Mouse (Mus musculus): ENCODE data around the gene Ap4s1. TPM values are rescaled to one million over a fixed set of nuclear protein-coding genes. Genes with fewer than 3 reads are reported as not detected.

Gene Ap4s1
- polyA plus RNA-seq, 1 experiment from 2014 or later: 39.4 TPM

- peaks cover 3% of the 10 kb centered on the region; the same call in 1 of the 2 replicates for H3K9me3 ChIP-seq (ENCODE audit: control insufficient read depth, low read length)
- 63% methylated on average over 6 of the region's 6 CpGs for WGBS
- H3K27me3 ChIP-seq (replicated peaks; ENCODE audit: control insufficient read depth, insufficient read depth, low read length): no peaks in the 10 kb centered on the region
- H3K4me3 ChIP-seq (replicated peaks; ENCODE audit: low read length): no peak overlapping the region
- no peak overlapping the region for H3K9ac ChIP-seq (replicated peaks; ENCODE audit: low read depth, low read length)
- H3K4me2 ChIP-seq (ENCODE audit: low read length): no peak overlapping the region
- H3K36me3 ChIP-seq (ENCODE audit: control insufficient read depth, insufficient read depth): peaks cover 45% of the 10 kb centered on the region
- no peak overlapping the region for H3K27ac ChIP-seq (ENCODE audit: low read length)
- no peak for ATAC-seq
- H3K4me1 ChIP-seq (replicated peaks; ENCODE audit: control insufficient read depth, insufficient read depth, low read length): no peaks in the 10 kb centered on the region
Measured at GRCm38 (mm10) chr12:51744957-51745356, 54.1 kb downstream of the Ap4s1 start.

DNA sequence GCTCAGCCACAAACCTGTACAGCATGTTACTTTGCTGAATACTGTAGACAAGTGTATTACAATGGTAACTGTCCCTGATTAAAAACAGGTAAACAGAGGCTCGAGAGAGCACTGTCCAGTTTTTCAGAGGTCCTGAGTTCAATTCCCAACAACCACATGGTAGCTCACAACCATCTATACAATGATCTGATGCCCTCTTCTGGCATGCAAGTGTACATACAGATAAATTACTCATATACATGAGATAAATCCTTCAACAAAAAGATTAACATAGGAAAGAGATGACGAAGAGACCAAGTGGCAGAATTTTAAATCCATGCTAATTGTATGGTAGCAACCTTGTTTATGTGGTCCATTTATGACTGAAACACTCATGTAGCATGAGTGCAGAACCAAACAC lies 56.5 kb downstream of the Ap4s1 start:
- Histone ChIP-seq H3K36me3 (ENCODE audit: control insufficient read depth, insufficient read depth) (peaks cover 59% of the 10 kb centered on the region), H3K4me1 (replicated peaks; ENCODE audit: control insufficient read depth, insufficient read depth, low read length) (no peaks in the 10 kb centered on the region), H3K27ac (ENCODE audit: low read length) (no peak overlapping the region), H3K9ac (replicated peaks; ENCODE audit: low read depth, low read length) (no peak overlapping the region), H3K9me3 (ENCODE audit: control insufficient read depth, low read length) (0 out of 2 replicates have a peak, but pooled peaks cover 3% of the 10 kb centered on the region), H3K4me2 (ENCODE audit: low read length) (no peak overlapping the region), H3K4me3 (replicated peaks; ENCODE audit: low read length) (no peak overlapping the region), H3K27me3 (replicated peaks; ENCODE audit: control insufficient read depth, insufficient read depth, low read length) (no peaks in the 10 kb centered on the region)
- WGBS: 94% methylated on average over 2 of the region's 2 CpGs
- no peak for ATAC-seq

GRCm38 (mm10) chr12:51755938-51756598 lies 65.2 kb downstream of the Ap4s1 start:
- ATAC-seq: no peak

DNA sequence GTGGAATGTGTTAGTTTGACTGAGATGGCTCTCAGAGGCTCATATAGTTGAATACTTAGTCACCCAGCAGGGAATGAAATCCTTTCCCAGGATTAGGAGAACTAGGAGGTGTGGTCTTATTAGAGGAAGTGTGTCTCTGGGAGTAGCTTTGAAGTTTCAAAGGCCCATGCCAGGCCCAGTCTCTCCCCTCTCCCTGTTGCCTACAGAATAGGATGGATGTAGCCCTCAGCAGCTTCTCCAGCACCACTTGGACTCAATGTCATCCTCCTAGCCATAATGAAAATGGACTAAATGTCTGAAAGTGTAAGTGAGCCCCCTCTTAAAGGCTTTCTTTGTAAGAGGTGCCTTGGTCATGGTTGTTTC lies 65.7 kb downstream of the Ap4s1 start:
- Histone ChIP-seq H3K9ac (replicated peaks; ENCODE audit: low read depth, low read length) (no peak overlapping the region), H3K27me3 (replicated peaks; ENCODE audit: control insufficient read depth, insufficient read depth, low read length) (no peaks in the 10 kb centered on the region), H3K4me1 (replicated peaks; ENCODE audit: control insufficient read depth, insufficient read depth, low read length) (no peaks in the 10 kb centered on the region), H3K36me3 (ENCODE audit: control insufficient read depth, insufficient read depth) (peaks cover 48% of the 10 kb centered on the region), H3K4me2 (ENCODE audit: low read length) (no peak overlapping the region), H3K9me3 (ENCODE audit: control insufficient read depth, low read length) (no peaks in the 10 kb centered on the region), H3K4me3 (replicated peaks; ENCODE audit: low read length) (no peak overlapping the region), H3K27ac (ENCODE audit: low read length) (no peak overlapping the region)
- no peak for ATAC-seq

More at GRCm38 (mm10) chr12:51755938-51756598, 65.2 kb downstream of the Ap4s1 start:
- no peak overlapping the region for H3K4me2 ChIP-seq (ENCODE audit: low read length)
- H3K27ac ChIP-seq (ENCODE audit: low read length): no peak overlapping the region
- no peak overlapping the region for H3K9ac ChIP-seq (replicated peaks; ENCODE audit: low read depth, low read length)
- H3K4me3 ChIP-seq (replicated peaks; ENCODE audit: low read length): no peak overlapping the region
- peaks cover 51% of the 10 kb centered on the region for H3K36me3 ChIP-seq (ENCODE audit: control insufficient read depth, insufficient read depth)
- no peaks in the 10 kb centered on the region for H3K9me3 ChIP-seq (ENCODE audit: control insufficient read depth, low read length)
- no peaks in the 10 kb centered on the region for H3K4me1 ChIP-seq (replicated peaks; ENCODE audit: control insufficient read depth, insufficient read depth, low read length)
- 93% methylated on average over 12 of the region's 12 CpGs for WGBS
- H3K27me3 ChIP-seq (replicated peaks; ENCODE audit: control insufficient read depth, insufficient read depth, low read length): no peaks in the 10 kb centered on the region

- H3K4me1 ChIP-seq (replicated peaks; ENCODE audit: control insufficient read depth, insufficient read depth, low read length): no peaks in the 10 kb centered on the region
- no peak overlapping the region for H3K4me3 ChIP-seq (replicated peaks; ENCODE audit: low read length)
- WGBS: 93% methylated on average over 3 of the region's 3 CpGs
- no peaks in the 10 kb centered on the region for H3K9me3 ChIP-seq (ENCODE audit: control insufficient read depth, low read length)
- peaks cover 48% of the 10 kb centered on the region for H3K36me3 ChIP-seq (ENCODE audit: control insufficient read depth, insufficient read depth)
- no peak for ATAC-seq
- no peak overlapping the region for H3K9ac ChIP-seq (replicated peaks; ENCODE audit: low read depth, low read length)
- H3K4me2 ChIP-seq (ENCODE audit: low read length): no peak overlapping the region
- H3K27me3 ChIP-seq (replicated peaks; ENCODE audit: control insufficient read depth, insufficient read depth, low read length): no peaks in the 10 kb centered on the region
- H3K27ac ChIP-seq (ENCODE audit: low read length): no peak overlapping the region
Measured at GRCm38 (mm10) chr12:51759374-51759773, 68.5 kb downstream of the Ap4s1 start.

- 95% methylated on average over 4 of the region's 4 CpGs for WGBS
- Histone ChIP-seq H3K27me3 (replicated peaks; ENCODE audit: control insufficient read depth, insufficient read depth, low read length) (no peaks in the 10 kb centered on the region), H3K9ac (replicated peaks; ENCODE audit: low read depth, low read length) (no peak overlapping the region), H3K36me3 (ENCODE audit: control insufficient read depth, insufficient read depth) (peaks cover 36% of the 10 kb centered on the region), H3K27ac (ENCODE audit: low read length) (no peak overlapping the region), H3K4me2 (ENCODE audit: low read length) (no peak overlapping the region), H3K4me1 (replicated peaks; ENCODE audit: control insufficient read depth, insufficient read depth, low read length) (no peaks in the 10 kb centered on the region), H3K9me3 (ENCODE audit: control insufficient read depth, low read length) (no peaks in the 10 kb centered on the region), H3K4me3 (replicated peaks; ENCODE audit: low read length) (no peak overlapping the region)
- no peak for ATAC-seq
Measured at GRCm38 (mm10) chr12:51767454-51767853, 76.6 kb downstream of the Ap4s1 start.

- WGBS: 94% methylated on average over 15 of the region's 15 CpGs
- ATAC-seq: no peak
- no peak overlapping the region for H3K4me2 ChIP-seq (ENCODE audit: low read length)
- H3K36me3 ChIP-seq (ENCODE audit: control insufficient read depth, insufficient read depth): peaks cover 29% of the 10 kb centered on the region
- H3K4me1 ChIP-seq (replicated peaks; ENCODE audit: control insufficient read depth, insufficient read depth, low read length): no peaks in the 10 kb centered on the region
- H3K9me3 ChIP-seq (ENCODE audit: control insufficient read depth, low read length): no peaks in the 10 kb centered on the region
- no peak overlapping the region for H3K9ac ChIP-seq (replicated peaks; ENCODE audit: low read depth, low read length)
- no peaks in the 10 kb centered on the region for H3K27me3 ChIP-seq (replicated peaks; ENCODE audit: control insufficient read depth, insufficient read depth, low read length)
- H3K4me3 ChIP-seq (replicated peaks; ENCODE audit: low read length): no peak overlapping the region
- no peak overlapping the region for H3K27ac ChIP-seq (ENCODE audit: low read length)
Measured at GRCm38 (mm10) chr12:51768702-51769101, 77.9 kb downstream of the Ap4s1 start.

- Histone ChIP-seq H3K4me3 (replicated peaks; ENCODE audit: low read length) (no peak overlapping the region), H3K27ac (ENCODE audit: low read length) (no peak overlapping the region), H3K9ac (replicated peaks; ENCODE audit: low read depth, low read length) (no peak overlapping the region), H3K4me1 (replicated peaks; ENCODE audit: control insufficient read depth, insufficient read depth, low read length) (no peaks in the 10 kb centered on the region), H3K27me3 (replicated peaks; ENCODE audit: control insufficient read depth, insufficient read depth, low read length) (no peaks in the 10 kb centered on the region), H3K9me3 (ENCODE audit: control insufficient read depth, low read length) (no peaks in the 10 kb centered on the region), H3K4me2 (ENCODE audit: low read length) (no peak overlapping the region), H3K36me3 (ENCODE audit: control insufficient read depth, insufficient read depth) (peaks cover 31% of the 10 kb centered on the region)
- ATAC-seq: no peak
- 94% methylated on average over 7 of the region's 7 CpGs for WGBS
Measured at GRCm38 (mm10) chr12:51784842-51785241, 94.0 kb downstream of the Ap4s1 start.
